Mouse (Mus musculus): ENCODE measurements at regions not wholly inside any gene's neighbourhood (a gene's known extent, or its start where the extent isn't known, plus 50 kb on each side); places are given as distances from the start of the nearest gene placed in this dataset.

DNA sequence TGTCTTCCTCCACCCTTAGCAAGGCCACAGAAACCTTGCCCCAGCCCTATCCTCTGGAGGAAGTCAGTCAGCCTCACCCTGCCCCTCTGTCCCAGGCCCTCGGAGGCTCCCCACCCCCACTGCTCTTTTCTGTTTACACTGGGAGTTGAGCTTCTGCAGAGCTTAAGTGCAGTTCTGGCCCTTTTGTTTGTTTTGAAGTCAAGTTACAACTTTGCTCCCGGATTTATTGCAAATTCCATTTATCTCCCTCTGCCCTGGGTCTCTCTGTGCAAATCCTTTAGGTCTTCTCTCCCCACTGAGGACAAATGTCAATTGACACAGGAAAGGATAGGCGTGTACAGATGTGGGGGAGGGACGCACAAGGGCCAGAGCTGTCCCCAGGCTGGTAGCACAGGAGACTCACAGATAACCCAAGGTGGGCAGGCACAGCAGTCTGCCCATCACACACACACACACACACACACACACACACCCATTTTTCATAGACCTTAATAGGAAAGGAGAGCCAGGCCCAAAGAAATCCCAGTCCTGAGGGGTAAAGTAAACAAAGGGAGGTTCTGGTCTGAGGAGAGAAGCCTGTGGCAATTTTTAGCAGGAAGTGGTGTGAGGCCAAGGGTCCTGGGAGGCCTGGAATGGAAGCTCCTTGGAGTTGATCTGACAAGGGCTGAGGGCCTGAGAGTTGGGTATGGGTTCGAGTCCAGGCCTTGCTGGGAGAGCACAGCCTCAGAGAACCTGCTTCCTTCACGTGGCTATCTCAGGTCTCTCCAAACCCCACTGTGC lies 167.9 kb downstream of the Zfp36l1 start:
- no peak for DNase-seq (ENCODE audit: low spot score)

DNA sequence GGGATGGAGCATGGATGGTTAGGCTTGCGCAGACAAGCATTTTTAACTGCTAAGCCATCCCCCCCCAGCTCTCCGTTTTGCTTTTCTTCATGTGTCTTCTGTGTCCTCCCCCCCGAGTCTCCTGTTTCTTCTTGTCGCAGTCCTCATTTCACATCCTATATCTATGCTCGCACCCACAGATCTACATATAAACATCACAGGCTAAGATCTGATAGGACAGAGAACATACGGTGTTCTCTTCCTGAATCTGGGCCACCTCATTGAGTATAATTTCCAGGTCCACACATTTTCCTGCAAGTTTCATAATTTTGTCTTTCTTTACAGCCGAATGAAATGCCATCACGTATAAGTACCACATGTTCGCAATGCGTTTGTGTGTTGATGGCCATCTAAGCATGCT lies 168.7 kb downstream of the Zfp36l1 start:
- no peak for DNase-seq (ENCODE audit: low spot score)

DNA sequence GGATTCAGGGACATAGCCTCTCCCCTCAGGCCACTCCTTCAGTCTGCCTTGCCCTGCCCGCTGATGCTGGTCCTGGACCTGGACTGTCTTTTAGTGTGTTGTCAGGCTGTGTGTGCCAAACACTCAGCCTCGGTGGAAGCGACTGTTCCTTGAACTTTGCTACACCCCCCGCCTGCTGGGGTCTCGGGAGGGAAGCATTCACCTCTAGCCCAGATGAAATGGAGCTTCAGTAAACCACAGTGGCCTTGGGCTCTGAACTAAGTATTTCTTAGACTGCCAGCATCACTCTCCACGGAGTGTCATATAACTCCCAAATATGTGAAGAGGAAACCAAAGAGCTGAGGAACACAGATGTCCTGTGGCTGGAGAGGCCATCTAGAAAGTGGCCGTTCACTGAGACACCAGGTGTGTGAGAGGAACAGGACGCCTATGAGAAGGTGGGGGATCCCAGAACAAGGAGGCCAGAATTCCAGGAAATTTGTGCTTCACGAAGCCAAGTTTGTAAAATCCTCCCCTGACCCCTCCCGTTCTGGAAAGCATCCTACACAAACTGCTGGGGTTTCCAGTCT lies 170.2 kb downstream of the Zfp36l1 start:
- DNase-seq (ENCODE audit: low spot score) = no peak

DNA sequence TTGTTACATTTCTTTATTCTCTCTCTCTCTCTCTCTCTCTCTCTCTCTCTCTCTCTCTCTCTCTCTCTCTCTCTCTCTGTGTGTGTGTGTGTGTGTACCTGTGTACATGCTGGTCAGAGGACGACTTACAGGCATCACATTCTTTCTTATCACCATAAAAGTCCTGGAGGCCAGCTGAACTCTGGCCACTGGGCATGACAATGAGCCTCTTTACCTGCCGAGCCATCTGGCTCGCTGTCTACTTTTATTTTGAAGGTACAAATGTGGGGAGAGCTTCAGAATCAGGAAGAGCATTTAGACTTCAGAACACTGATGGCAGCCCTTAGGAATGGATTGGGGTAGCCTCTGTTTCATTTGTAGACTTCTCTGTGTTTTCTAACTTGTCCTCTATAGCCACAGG lies 171.0 kb downstream of the Zfp36l1 start:
- DNase-seq (ENCODE audit: low spot score) = no peak

DNA sequence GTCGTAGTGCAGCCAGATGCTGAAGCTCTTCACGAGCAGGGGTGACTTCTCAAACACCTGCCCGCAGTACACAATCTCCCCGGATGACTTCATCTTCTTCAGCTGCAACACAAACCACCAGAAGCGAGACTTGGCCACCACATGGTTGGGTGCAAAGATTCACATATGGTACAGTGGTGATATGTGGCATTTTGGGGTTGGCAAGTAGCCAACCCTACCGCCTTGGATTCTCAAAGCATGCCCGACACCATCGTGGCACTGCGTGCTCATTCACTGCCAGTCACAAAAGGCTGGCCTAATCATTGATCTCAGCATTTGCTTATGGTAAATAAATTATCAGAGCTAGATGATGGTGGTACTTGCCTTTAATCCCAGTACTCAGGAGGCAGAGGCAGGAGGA lies 173.4 kb downstream of the Zfp36l1 start:
- peak; percentile 21 for DNase-seq (ENCODE audit: low spot score)

DNA sequence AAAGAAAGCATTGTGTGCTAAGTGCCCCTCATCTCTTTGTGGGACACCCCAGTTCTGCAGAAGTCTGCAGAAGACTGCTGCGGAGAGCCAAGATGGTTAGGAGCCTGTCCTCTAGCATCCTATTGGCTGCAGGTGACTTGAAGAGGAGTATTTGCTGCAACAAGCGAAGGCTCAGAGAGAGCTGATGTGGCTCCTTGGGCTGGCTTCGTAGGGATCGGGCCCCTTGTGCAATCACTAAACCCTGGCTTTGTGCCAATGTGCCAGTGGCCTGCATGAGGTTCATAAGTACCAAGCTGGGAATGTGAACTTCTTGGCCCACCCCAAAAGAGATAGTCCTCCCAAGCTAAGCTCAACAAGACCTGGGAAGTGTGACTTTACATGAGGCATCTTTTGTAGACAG lies 174.9 kb downstream of the Zfp36l1 start:
- DNase-seq (ENCODE audit: low spot score) = no peak

DNA sequence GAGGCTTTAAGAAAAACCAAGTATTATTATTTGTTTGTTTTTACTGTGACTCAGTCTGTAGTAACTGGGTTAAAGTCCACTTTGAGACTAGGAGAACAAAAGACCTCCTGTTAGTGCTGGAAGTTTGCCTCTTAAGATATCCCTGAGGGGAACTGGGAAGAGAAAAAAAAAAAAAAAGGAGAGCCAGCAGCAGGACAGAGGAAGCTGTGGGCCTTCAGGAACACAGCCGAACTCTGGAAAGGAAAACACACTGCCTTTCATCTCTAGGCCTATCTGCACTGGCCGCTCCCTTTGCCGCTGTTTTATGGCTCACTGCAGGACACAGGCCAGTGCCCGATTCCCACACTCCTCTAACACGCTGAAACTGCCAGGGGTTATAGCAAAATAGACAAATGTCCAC lies 176.1 kb downstream of the Zfp36l1 start:
- no peak for DNase-seq (ENCODE audit: low spot score)

DNA sequence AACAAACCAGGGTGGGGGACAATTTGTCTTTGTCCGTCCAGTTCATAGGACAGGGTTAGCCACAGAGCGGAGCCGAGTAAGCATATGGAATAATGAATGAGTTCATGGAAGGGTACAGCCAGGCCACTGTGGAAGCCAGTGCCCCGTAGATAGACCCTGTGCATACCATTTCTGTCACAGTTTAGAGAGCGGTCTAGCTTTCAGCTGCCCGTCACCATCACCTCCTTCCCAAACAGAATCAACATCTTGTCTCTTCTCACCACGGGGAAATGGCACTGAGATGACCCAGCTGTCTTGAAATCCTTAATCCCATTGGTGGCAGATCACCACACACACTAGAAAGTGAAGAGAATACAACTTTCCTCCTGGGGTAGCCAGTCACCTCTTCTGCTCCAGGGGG lies 178.7 kb downstream of the Zfp36l1 start:
- no peak for DNase-seq (ENCODE audit: low spot score)

DNA sequence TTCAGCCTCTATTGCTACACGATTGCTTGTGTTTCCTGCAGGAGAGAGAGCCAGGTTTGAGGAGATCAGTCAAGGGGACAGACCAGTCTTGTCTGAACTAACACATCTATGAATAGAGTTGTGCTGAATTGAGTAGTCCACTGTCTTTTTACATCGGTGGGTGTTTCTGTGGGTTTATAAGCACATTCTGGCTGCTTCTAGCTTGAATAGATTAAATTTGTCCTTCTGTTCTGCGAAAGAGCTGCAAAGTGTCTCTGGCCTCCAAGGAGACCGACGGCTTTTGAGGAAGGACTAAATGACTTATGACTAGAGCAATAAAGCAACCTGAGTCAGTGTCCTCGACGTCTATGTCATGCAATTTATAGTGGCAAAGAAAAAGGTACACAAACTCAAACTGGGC lies 179.9 kb downstream of the Zfp36l1 start:
- no peak for DNase-seq (ENCODE audit: low spot score)

DNA sequence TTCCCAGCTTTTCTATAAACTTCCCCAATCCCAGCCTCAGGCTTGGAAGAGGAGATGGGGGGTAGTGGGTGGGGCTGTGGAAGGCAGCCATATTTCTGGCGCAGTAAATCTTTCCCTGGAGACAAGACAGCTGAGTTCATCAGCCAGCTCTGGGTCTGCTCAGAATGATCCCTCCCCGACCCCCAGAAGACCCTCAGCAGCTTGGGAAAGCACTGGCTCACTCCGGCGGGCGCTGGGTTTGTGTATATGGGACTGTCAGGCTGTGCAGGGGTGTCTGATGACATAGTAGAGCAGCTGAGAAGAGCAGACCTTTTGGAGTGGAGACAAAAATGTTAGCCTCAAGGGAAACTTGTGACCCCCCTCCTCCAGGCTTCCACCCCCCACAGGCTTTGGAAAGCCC lies 181.4 kb downstream of the Zfp36l1 start:
- no peak for DNase-seq (ENCODE audit: low spot score)

DNA sequence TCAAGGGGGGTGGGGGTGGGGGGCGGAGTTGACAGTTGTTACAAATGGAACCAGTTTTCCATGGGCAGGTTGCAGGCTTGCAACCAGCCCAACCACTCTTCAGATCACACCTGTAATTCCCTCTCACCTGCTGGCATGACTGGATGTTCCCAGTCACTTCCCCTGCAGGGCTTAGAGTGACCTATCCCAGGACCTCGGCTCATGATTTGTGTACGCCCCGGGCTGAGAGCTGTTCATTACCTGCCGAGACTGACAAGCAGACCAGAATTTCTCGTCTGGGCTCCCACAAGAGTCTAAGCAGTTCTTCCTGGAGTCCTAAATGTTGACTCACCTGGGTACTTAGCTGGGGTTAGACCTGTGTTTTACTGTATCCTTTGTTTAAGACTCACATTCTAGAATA lies 183.0 kb downstream of the Zfp36l1 start:
- no peak for DNase-seq (ENCODE audit: low spot score)

DNA sequence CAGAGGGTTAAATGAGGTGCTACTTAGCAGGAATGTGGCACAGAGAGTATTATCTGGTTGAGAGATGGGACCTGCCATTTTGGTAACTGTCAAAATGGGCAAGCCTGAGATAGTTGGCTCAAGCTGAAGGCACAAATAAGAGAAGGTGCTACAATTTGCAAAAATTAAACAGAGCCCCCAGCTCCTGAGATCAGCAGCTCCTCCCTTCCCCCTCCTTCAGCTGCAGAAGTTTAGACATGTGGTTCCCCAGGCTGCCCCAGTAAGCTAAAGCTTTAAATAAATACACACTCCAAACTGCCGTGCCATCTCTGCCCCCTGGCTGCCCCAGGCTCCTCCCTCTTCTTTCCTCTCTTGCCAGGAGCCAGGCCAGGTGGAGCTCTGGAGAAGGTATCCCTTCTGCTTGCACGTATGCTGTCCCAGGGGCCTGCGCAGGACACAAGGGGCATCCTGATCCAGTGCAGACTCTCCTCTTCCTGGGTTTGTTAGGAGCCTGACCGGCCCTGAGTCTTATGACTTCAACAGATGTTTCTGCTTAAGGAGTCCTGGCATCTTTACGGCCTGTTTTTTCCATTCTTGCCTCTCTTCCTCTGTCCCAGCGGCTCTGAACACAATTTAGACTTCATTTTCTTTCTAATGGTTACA lies 184.0 kb downstream of the Zfp36l1 start:
- DNase-seq (ENCODE audit: low spot score) = no peak

DNA sequence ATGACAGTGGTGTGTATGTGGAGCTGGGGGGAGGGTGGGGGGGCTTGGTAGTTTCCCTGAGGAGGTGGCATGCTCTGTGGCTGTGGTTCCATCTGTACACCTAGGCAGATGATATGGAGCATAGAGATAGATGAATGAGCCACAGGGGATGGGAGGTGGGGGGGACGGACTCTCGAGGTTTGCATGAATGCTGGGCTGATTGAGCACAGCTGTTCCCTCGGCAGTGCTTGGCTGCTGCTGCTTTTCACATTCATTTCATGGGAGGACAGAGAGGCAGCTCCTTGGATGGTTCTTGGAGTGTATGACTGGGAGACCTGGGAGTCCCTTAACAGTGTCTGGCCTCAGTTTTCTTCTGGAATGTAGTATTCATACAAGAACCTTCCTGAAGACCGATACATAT lies 184.5 kb downstream of the Zfp36l1 start:
- DNase-seq (ENCODE audit: low spot score) = no peak

DNA sequence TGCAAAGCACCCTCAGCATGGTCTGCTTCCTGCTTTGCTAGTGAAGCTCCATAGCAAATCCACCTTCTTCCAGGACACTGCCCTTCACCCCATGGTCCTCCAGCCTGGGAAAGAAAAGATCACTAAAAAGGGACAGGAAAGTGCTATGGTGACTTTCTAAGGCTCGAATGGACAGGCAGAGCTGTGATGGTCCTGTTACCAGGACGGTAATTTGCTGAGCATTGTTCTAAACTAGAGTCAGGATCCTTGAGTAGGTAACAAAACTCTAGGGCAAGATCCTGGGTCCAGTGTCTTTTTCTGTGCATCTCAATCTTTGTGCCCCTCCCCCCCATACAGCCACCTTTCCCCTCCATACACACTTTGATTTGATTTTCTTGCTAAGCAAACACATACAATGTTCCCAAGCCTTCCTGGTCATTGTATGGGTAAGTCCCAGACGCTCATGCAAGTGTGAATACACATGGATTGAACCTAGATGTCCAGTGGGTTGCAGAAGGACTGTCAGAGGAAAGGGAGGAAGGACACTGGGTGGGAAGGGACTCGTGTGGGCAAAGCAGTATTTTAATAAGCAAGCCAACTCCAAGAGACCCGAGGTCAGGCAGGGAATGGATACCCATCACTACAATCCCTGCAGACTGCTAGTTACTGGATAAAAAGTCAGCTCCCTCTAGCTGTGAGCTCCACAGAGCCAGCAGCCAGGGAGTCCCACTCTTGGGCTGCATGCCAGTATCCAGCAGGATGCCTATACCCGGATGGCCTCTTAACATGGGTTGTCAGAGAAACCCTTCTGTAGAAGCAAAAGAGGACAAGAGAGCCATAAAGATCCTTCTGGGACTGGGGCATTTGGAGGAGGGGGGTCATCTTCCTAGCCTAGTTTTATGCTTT lies 186.9 kb downstream of the Zfp36l1 start:
- DNase-seq (ENCODE audit: low spot score) = no peak

DNA sequence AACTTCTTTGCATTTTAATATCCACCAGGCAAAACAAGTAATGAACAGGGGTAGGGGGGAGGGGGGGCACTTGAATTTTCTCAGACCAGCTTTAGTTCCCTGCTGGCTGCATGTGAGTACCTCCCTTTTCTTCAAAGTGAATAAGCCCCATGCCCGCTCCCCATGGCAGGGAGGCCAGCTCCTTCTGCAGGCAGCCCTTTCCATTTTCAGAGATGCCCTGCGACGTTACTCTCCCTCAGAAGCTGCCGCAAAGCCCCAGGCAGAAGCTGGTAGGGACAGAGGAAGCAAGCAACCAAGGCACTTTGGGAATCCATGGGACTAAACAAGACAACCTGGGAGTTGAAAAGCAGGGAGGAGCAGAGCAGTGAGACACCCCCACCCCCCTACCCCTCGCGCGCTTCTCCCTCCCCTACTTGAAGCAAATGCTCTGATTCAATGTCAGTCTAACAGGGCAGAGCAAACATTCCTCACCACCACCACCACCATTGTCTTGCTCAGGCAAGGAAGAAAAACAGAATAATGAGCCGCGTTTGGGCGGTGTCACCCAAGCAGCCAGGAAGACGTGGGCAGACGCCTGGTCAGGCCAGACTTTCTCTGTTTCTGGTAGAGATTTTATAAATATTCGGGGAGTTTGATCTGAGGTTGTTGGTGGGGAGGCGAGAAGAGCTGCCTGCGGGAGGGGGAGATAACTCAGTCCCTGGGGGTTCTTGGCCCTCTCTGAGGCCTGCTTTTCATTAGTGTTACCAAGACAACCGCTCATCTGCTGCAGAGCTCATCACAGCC lies 187.7 kb downstream of the Zfp36l1 start:
- DNase-seq (ENCODE audit: low spot score) = no peak

DNA sequence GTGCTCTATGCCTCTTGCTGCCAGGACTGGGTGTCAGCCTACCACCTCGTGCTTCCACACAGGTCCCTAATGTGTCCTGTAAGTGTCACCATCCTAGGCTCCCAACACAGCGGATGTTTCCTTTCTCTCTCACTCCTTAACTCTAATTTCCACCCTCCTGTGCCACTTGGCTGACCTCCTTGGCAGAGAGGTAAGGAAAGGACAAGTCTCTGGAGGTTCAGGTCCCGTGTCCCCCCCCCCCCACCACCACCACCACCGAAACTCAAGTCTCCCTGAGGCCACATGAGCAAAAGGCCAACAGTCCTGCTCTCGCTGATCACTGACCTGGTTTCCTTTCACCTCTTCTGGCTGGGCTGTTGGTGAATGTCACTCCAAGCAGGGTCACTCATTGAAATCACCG lies 189.0 kb downstream of the Zfp36l1 start:
- DNase-seq (ENCODE audit: low spot score) = no peak

DNA sequence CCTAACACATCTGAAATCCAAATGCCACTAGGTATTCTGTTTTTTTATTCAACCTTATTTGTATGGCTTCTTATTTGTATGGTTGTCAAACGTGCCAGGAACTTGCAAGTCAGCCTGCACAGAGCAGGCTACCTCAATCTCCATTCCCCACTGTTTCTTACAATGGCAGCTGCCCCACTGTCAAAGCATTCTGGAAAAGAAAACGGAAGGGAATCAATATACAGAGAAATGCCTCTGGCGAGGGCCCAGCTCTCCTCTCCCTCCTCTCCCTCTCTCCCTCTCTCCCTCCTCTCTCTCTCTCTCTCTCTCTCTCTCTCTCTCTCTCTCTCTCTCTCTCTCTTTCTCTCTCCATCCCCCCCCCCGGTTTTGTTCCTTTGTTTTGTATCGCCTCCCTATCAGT lies 191.0 kb downstream of the Zfp36l1 start:
- DNase-seq (ENCODE audit: low spot score) = no peak

DNA sequence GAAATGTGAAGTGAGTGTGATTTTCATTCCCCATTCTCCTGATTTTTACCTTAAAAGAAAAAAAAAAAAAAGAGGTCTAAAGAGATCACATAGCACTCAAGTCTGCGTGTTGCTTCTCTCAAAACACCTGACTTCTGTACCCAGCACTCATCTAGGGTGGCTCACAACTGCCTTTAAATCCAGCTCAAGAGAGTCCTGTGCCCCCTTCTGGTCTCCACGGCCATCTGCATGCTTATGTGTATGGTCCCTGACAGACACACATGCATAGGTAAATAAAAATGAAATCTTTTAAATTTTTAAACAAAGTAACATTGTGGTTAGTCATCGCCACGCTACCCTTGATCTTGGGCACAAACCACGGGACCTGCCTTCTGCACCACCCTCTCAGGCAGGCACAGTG lies 193.8 kb downstream of the Zfp36l1 start:
- peak; percentile 50 for DNase-seq (ENCODE audit: low spot score)

DNA sequence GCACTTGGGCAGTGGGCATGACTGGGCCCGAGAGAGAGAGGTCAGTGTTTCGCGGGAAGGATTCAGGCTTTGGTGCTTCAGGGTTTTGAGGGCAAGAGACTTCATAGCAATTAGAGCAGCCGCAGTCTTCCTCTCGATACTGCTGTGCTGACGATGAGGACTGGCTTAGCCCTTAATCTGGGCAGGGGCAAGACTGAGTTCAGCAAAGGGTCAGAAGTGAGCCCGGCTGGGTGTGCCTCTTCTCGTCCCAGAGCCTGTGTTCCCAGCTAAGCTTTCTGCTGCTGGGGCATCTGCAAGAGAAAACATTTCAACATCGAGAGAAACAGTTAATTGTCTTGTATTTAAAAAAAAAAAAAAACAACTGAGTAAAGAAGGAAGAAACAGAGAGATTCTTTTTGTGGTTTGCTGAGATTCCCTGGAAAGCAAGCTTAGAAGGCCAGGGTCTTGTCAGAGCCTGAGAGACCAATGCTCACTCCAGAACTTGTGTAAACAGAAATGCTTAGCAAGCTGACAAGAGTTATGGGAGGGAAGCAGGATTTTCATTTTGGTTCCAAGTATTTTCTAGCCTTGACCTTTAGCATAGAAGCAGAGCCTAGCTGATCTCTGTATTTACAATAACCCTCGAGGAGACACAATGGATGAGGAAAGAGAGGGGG lies 195.1 kb downstream of the Zfp36l1 start:
- DNase-seq (ENCODE audit: low spot score) = no peak

DNA sequence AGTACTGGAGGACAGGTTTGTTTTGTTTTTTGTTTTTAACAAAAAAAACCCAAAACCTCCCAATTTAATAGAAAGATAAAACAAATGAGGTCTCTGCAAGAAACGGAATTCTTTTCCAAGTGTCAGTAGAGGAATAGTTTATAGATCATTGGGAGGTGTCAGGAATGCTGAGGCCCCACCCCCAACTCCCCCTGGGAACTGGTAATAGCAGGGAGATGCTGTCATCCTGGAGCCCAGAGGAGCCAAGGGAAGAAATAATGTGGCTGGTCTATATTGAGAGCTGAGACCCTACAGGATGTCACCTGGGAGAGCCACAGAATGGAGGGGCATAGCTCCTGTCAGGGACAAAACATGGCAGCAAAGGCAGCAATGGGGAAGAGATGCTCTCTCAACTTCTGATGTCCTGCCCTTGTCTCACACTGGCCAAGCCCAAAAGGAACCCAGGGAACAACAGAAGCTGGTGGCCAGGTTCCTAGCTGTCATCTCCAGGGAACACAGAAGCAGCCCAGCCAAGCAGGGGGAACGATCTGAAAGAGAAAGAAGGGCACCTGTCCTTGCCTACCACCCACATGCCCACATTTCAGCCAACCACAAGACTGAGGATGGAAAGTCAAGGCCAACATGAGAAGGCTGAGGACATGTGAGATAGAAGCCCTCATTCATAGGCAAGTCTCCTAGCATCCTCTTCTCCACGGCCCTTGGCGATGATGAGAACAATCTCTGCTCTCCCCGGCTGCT lies 195.7 kb downstream of the Zfp36l1 start:
- DNase-seq (ENCODE audit: low spot score) = no peak
